Mouse (Mus musculus) naive thymus-derived CD4-positive, alpha-beta T cell, adult 5 months (primary cell): ENCODE data around the gene Gm33815. TPM values are rescaled to one million over a fixed set of nuclear protein-coding genes. Genes with fewer than 3 reads are reported as not detected.

Experiments used
- polyA plus RNA-seq: library from polyadenylated mRNA; unstranded; fragments of 100-300 nt; shearing (Covaris generic); gene quantifications from one replicate; pipeline ENCODE4 v1.2.1, GENCODE M21; 2017

Gene Gm33815
- not detected for polyA plus RNA-seq

DNA sequence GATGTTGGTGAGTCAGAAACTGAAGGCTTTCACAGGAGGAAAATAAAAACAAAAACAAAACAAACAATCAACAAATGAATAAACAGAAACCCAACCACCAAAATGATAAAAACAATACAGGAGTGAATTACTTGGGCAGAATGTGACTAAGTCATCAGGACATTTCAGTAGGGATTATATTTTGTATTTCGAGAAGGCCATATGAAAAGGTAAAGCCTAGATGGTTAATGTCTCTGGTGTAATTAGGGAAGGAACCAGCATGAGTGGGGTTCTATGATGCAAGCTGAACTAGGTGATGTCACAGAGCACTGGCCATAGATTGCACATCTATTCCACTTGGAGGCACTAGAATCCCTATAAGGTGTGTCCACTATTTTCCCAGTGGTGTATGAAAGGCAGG is at the start of gene Gm33815:
TSS of gene Gm33815 (plus strand) at position 301 of the 400 bp plus-strand sequence.

